Mouse (Mus musculus): ENCODE results near the gene Fgf4.
A peak's percentile ranks its signal among the peaks of the same experiment; 100 is the strongest.
"Not testable (repeated sequence)": the region's sequence is repeated elsewhere in the genome, so short reads cannot be mapped to it uniquely, and the experiment has no call there.

The Fgf4 gene

GRCm38 (mm10) chr7:144867602-144868001, 20.4 kb downstream of the Fgf4 start:
- no peak for DNase-seq

DNA sequence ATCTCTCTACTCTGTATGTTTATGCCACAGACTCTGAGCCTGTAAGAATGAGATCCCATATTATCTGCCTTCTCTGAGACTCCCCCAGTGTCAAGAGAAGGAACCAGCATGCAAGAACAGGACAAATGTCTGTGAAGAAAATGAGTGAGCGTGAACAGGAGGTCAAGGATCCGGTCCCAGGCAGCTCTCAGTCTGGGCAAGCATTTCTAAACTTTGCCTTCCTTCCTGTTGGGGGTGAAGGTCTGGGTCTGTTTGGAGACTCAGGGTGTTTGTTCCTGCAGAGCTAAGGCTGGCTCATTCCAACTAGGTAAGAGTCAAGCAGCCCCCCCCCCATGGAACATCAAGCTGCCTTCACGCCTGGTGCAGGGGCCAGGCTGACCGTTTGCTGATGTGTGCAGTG, 25.3 kb downstream of the Fgf4 start:
- DNase-seq = no peak

- DNase-seq = no peak
Observed at GRCm38 (mm10) chr7:144873160-144873559, 26.0 kb downstream of the Fgf4 start.

DNA sequence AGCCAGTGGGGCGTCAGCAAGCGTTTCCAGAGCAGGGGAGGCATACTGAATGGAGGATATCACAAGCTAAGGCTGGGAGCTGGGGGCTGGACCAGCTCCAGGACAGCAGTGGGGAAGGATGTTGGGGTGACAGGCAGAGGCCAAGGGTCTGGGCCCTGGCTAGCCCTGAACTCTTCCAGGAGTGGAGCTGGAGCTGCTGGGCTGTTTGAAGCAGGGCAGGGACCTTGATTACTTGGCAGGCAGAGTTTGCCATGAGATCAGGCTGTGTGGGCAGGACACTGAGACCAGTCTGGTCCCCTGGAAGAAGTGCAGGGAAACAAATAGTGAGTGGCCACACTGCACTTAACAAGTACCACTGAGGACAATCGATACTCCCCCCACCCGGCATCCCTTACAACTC, 27.1 kb downstream of the Fgf4 start:
- DNase-seq = no peak

- DNase-seq = no peak
Observed at GRCm38 (mm10) chr7:144878401-144878800, 31.2 kb downstream of the Fgf4 start.

DNA sequence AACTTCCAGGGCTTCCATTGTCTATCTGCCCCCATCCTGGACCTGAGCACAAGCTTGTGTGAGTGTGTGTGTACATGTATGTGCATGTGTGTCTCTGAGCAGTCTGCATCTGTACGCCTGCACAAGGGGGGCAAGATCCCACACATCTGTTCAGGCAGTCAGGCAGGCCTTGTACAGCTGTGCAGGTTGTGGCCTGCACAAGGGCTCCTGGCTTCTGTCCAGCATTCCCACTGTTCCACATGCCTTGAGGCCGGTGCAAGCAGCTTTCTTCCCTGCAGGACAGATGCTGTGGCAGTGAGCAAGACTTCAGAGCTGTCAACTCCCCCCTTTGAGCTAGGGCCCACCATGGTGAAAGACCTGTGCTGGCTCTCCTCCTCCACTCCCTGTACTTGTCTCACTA, 35.9 kb downstream of the Fgf4 start:
- no peak for DNase-seq

GRCm38 (mm10) chr7:144887672-144888071, 40.5 kb downstream of the Fgf4 start:
- no peak for DNase-seq

GRCm38 (mm10) chr7:144888564-144889299, 41.6 kb downstream of the Fgf4 start:
- DNase-seq = peak in 1 of 2 experiments; percentile 23

GRCm38 (mm10) chr7:144890661-144891060, 43.5 kb downstream of the Fgf4 start:
- DNase-seq = not testable (repeated sequence)

DNA sequence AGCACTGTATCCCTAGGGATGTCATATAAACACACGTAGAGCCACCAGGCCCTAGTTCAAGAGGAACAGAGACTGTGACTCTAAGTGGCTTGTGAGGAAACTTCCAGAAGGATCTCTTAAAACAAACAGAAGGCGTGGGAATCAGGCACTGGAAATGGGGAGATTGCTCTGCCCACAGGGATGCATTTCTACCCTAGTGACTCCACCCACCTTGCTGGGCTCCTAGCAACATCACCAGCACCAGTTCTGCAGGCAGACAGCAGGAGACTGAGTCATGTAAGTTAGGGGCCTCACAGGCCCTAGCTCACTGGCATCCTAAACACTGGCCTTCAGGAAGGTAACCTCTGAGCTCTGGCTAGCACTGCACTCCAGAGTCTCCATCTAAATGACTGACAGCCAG, 44.7 kb downstream of the Fgf4 start:
- no peak for DNase-seq

DNA sequence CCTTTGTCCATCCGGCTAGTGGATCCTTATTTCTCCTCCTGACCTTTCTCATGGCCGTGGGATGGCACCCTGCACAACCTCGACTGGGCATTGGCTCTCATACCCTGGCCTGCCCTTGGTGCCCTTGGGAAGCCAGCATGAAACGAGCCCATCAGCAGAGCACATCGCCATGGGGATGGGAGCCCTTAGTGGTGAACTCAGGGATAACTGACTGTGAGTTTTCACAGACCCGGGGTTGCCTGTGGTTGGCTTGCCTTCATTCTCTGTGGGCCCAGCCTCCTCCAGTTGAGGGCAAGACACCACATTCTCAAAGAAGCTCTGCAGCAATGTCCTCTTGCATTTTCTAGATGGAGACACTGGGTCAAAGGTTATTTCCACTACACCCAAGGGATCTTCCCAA, 45.2 kb downstream of the Fgf4 start:
- no peak for DNase-seq

DNA sequence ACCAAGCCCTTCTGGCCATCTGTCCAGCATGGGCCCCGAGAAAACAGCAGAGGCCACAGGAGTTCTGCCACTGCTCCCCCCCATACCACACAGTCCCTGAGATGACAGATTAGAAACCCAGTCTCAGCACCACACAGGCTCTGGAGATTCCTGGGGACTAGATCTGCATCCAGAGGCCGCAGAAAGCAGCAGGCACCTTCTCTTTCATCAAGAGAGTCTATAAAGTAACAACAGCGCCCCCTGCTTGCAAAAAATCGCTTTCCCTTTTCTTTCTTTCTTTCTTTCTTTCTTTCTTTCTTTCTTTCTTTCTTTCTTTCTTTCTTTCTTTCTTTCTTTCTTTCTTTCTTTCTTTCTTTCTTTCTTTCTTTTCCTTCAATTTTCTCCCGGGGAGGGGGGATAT, 47.0 kb downstream of the Fgf4 start:
- no peak for DNase-seq

- DNase-seq = no peak
Observed at GRCm38 (mm10) chr7:144894706-144895105, 47.5 kb downstream of the Fgf4 start.

DNA sequence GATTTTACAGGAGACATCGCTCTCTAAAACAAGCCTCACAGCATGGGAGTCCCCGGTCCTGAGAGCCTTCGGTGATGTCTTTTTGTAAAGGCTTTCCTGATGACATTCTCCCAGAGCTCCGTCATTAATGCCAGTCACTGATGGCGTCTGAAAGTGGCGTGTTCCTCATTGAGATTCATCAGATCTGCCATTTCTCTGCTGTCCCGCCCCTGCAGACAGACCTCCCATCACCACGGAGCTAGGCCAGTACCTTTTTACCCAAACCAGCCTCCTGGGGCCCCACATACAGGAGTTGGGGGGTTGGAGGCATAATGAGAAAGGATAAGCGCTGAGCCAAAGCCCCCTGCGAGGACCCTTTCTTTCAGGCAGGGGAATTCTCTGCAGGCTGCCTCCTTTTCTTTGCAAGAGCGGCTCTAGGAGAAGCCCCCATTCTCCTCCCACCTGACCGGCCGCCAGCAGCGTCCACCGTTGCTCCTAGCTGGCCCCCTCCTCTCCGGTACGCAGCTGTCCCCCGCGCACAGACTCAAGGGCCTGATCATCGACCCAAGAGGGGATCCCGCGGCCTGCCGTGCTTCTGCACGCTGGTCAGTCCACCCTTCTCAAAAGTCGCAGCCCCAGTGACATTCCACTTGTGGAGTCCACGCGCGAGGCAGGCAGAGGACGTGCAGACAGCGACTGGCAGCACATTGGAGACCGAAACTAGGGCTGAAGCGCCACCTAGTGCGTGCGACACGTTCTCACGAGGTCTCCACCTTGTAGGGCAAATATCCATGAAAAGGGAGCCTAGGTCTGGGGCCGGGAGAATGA, 48.3 kb downstream of the Fgf4 start:
- DNase-seq = peak; percentile 66 to 74

DNA sequence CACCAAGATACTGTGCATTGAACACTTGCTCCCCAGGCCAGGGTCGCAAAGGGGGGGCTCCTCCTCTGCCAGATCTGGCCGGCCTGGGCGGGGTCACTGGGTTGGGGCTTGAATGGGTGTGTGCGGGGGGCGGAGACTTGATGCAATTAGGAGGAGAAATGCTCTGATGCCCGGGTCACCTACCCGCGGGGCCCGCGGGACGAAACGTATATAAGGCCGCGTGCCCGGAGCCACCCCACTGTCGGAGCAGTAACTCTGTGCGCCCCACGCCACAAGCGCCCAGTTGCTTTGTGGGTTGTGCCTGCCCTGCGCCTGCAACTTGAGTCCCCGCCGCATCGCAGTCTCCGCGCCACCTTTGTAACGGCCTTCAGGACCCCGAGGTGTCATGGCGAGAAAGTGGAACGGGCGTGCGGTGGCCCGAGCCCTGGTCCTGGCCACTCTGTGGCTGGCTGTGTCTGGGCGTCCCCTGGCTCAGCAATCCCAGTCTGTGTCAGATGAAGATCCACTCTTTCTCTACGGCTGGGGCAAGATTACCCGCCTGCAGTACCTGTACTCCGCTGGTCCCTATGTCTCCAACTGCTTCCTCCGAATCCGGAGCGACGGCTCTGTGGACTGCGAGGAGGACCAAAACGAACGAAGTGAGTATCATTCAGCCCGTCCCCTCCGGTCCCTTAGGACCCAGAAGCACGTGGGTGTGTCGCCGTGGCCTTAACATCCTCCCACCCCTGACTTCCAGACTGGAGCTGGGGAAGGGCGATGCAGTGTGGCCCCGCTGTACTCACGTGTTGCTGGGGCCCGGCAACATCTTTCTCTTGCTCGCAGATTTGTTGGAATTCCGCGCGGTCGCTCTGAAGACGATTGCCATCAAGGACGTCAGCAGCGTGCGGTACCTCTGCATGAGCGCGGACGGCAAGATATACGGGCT, 49.4 kb downstream of the Fgf4 start, which contains the start of gene Fgf15:
Gene Fgf15, plus strand, starts transcription at position 238 of the 925 bp plus-strand sequence.
- DNase-seq = no peak

DNA sequence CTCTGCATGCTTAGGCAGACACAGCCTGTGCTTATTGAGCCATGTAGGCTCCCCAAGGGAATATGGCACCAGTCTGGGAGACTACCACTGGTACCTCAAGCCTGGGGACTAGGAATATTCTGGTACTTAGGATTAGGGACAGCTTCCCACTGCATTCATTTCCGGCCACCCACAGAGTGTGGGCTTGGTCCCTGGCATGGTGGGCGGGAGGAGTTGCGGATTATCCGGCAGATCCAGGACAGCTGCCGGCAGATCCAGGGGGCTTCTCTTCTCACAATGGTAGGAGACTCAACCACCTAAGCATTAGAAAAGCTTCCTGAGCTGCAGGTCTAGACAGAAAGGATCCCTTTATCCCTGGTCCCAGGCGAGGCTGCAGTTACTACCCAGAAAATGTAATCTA, 51.3 kb downstream of the Fgf4 start:
- no peak for DNase-seq

DNA sequence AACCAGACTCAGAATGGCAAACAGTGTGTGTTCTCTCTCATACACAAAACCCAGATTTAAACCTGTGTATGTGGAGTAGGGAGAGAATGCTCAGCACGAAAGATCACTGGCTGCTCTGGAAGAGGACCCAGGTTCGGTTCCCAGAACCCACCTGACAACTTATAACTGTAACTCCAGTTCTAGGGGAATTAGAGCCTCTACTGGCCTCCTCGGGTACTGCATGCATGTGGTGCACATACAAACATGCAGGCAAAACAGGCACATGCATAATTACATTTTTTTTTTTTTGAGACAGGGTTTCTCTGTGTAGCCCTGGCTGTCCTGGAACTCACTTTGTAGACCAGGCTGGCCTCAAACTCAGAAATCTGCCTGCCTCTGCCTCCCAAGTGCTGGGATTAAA, 58.3 kb downstream of the Fgf4 start:
- DNase-seq = not testable (repeated sequence)

DNA sequence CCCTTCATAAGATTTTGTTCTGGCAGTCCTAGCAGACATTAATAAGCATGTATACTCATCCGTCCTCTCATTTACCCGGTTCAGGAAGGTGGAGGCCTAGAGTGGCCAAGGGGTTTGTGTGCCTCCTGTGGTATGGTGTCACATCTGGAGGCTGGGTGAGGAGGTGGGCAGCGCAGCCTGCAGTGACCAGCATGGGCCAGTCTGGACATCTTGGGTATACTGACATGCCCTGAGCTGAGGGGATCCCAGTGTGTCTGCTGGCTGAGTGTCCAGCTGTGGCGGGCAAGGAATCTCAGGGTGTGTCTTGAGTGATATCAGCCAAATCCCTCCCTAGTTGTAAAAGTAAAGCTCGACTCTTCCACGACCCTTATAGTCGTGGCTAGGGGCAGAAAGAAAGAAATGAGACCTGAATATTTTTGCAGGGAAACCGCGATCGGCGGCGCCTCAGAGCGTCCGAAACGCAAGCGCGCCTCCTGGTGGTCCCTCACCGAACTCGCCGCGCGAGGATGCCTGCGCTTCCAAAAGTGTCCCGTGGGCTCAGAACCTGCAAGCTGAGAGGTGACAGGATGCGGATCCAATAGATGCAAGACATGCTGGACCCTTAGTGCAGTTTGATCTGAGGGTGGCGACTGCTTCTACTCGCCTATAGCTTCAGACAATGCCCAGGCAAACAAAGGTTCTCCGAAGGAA, 59.7 kb downstream of the Fgf4 start:
- DNase-seq = peak; percentile 18 to 21

- no peak for DNase-seq
Observed at GRCm38 (mm10) chr7:144907793-144908192, 60.6 kb downstream of the Fgf4 start.

- no peak for DNase-seq
Observed at GRCm38 (mm10) chr7:144908705-144909104, 61.5 kb downstream of the Fgf4 start.

DNA sequence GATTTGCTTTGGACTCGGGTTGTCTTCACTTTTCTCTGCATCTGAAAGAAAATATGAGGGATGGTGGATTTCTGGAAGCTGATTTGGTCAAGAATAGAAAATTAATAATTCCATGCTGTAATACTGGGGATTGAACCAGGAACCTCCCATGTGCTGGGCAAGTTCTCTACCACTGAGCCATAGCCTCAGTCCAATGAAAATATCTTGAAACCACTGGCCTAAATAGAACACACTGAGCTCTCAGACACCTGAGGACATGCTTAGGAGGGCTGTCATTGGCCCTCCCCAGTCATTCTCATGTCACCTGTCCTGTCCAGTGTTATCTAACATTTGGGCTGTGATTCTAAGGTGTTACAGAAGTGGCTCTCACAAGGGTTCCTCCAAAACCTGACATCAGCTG, 64.0 kb downstream of the Fgf4 start:
- no peak for DNase-seq

DNA sequence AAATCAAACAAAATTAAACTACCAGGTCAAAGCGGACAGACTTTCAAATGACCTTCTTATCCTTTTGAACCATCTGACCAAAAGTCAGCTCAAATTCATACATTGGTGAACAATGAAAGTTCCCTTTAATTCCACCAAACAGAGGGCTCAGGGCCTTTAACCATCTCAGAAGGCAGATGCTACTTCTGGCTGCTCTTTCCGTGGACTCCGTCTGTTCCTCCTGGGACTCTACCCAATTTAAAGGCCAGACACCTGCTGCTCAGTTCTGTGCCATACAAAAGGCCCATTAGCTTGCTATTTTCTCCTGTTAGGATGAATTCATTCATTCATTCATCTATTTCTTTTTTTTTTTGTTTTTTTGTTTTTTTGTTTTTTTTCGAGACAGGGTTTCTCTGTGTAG, 65.7 kb downstream of the Fgf4 start:
- DNase-seq = no peak

Measured in lung, adult 18-20 months (tissue).